Mouse (Mus musculus) hindbrain, embryonic 13.5 days (tissue): Measurements from ENCODE around the gene Poc1a. TPM values are rescaled to one million over a fixed set of nuclear protein-coding genes. Genes with fewer than 3 reads are reported as not detected.
A peak's percentile ranks its signal among the peaks of the same experiment; 100 is the strongest.

Experiments used
- ATAC-seq: fragments of 200-750 bp; cut with Nextera tagmentation; 2 replicates; pipeline ENCODE4 v1.8.0; 2017; ENCODE audit warnings: moderate TSS enrichment; ENCODE audit not compliant: low FRiP score
- H3K27ac ChIP-seq: fragments of 300-500 bp; sonication (generic); 2 replicates; pipeline ENCODE4 v1.5.1; 2015; ENCODE audit warnings: inconsistent platforms, mild to moderate bottlenecking, moderate library complexity
- H3K27me3 ChIP-seq: fragments of 300-500 bp; sonication (generic); 2 replicates; pipeline ENCODE4 v1.6.1; 2015; ENCODE audit warnings: mild to moderate bottlenecking, inconsistent platforms
- H3K36me3 ChIP-seq: fragments of 300-500 bp; sonication (generic); 2 replicates; pipeline ENCODE4 v1.6.1; 2015; ENCODE audit warnings: mild to moderate bottlenecking, inconsistent platforms
- H3K4me1 ChIP-seq: fragments of 300-500 bp; sonication (generic); replicated peaks from 2 replicates; pipeline ENCODE4 v1.6.1; 2015; ENCODE audit warnings: inconsistent platforms
- H3K4me2 ChIP-seq: fragments of 300-500 bp; sonication (generic); 2 replicates; pipeline ENCODE4 v1.6.1; 2015; ENCODE audit warnings: inconsistent platforms, mild to moderate bottlenecking, moderate library complexity
- H3K4me3 ChIP-seq: fragments of 300-500 bp; sonication (generic); 2 replicates; pipeline ENCODE4 v1.5.1; 2015; ENCODE audit warnings: mild to moderate bottlenecking, inconsistent platforms
- H3K9ac ChIP-seq: fragments of 300-500 bp; sonication (generic); 2 replicates; pipeline ENCODE4 v1.6.1; 2015; ENCODE audit warnings: mild to moderate bottlenecking, inconsistent platforms
- H3K9me3 ChIP-seq: fragments of 300-500 bp; sonication (generic); 2 replicates; pipeline ENCODE4 v1.6.1; 2016; ENCODE audit warnings: inconsistent platforms
- WGBS: fragments of 180-500 bp; shearing (Covaris S2); methylation state at CpG from one replicate; pipeline ENCODE4 v1.1.7; 2015; 5-methylcytosine and 5-hydroxymethylcytosine counted together
- polyA plus RNA-seq: library from polyadenylated mRNA; unstranded; fragments of >200 nt; fragmentation: Nextera tagmentation; extraction: Ambion mirVana; gene quantifications from 2 replicates; pipeline ENCODE4 v1.2.1, GENCODE M21; 2015

Poc1a gene
- polyA plus RNA-seq, 1 experiment from 2014 or later, result 8.9 TPM

GRCm38 (mm10) chr9:106372431-106373412 lies 91.9 kb downstream of the Poc1a start:
- ATAC-seq, result no peak
- peaks cover 43% of the 10 kb centered on the region for H3K4me1 ChIP-seq
- H3K4me2 ChIP-seq, result peak overlapping the region; percentile 95; the same call in 1 of the 2 replicates
- H3K9me3 ChIP-seq, result no peaks in the 10 kb centered on the region
- WGBS, result 92% methylated on average over 11 of the region's 11 CpGs
- no peaks in the 10 kb centered on the region for H3K27me3 ChIP-seq
- peaks cover 54% of the 10 kb centered on the region for H3K36me3 ChIP-seq
- no peak overlapping the region for H3K4me3 ChIP-seq
- no peak overlapping the region for H3K27ac ChIP-seq
- peak overlapping the region; percentile 96; the same call in 1 of the 2 replicates for H3K9ac ChIP-seq

GRCm38 (mm10) chr9:106373973-106374372 lies 93.1 kb downstream of the Poc1a start:
- H3K27me3 ChIP-seq, result no peaks in the 10 kb centered on the region
- no peaks in the 10 kb centered on the region for H3K9me3 ChIP-seq
- peaks cover 47% of the 10 kb centered on the region for H3K4me1 ChIP-seq
- no peak overlapping the region for H3K27ac ChIP-seq
- 85% methylated on average over 7 of the region's 7 CpGs for WGBS
- no peak overlapping the region for H3K4me3 ChIP-seq
- ATAC-seq, result no peak
- H3K36me3 ChIP-seq, result peaks cover 66% of the 10 kb centered on the region
- no peak overlapping the region for H3K9ac ChIP-seq
- H3K4me2 ChIP-seq, result no peak overlapping the region

GRCm38 (mm10) chr9:106377247-106377646 lies 96.4 kb downstream of the Poc1a start:
- Histone ChIP-seq H3K9me3 (no peaks in the 10 kb centered on the region), H3K36me3 (peaks cover 57% of the 10 kb centered on the region), H3K9ac (no peak overlapping the region), H3K4me1 (peaks cover 21% of the 10 kb centered on the region), H3K4me2 (no peak overlapping the region), H3K27me3 (no peaks in the 10 kb centered on the region), H3K4me3 (no peak overlapping the region), H3K27ac (no peak overlapping the region)
- no peak for ATAC-seq
- WGBS, result 95% methylated on average over 8 of the region's 8 CpGs

- Histone ChIP-seq H3K27ac (no peak overlapping the region), H3K9me3 (no peaks in the 10 kb centered on the region), H3K4me1 (peaks cover 16% of the 10 kb centered on the region), H3K4me3 (no peak overlapping the region), H3K4me2 (no peak overlapping the region), H3K36me3 (peaks cover 49% of the 10 kb centered on the region), H3K27me3 (no peaks in the 10 kb centered on the region), H3K9ac (no peak overlapping the region)
- 94% methylated on average over 3 of the region's 3 CpGs for WGBS
- no peak for ATAC-seq
These were observed 97.2 kb downstream of the Poc1a start for GRCm38 (mm10) chr9:106378045-106378444.

- H3K27me3 ChIP-seq, result no peaks in the 10 kb centered on the region
- no peak overlapping the region for H3K4me2 ChIP-seq
- no peak overlapping the region for H3K27ac ChIP-seq
- H3K9me3 ChIP-seq, result no peaks in the 10 kb centered on the region
- ATAC-seq, result no peak
- H3K36me3 ChIP-seq, result peaks cover 42% of the 10 kb centered on the region
- no peak overlapping the region for H3K4me3 ChIP-seq
- WGBS, result 72% methylated on average over 9 of the region's 9 CpGs
- no peak overlapping the region for H3K9ac ChIP-seq
- H3K4me1 ChIP-seq, result peaks cover 21% of the 10 kb centered on the region
These were observed 97.9 kb downstream of the Poc1a start for GRCm38 (mm10) chr9:106378753-106379152.

GRCm38 (mm10) chr9:106386181-106386864 lies 105.5 kb downstream of the Poc1a start:
- WGBS, result 87% methylated on average over 12 of the region's 12 CpGs
- H3K9ac ChIP-seq, result no peak overlapping the region
- peaks cover 38% of the 10 kb centered on the region for H3K4me1 ChIP-seq
- H3K27ac ChIP-seq, result no peak overlapping the region
- H3K4me2 ChIP-seq, result no peak overlapping the region
- H3K27me3 ChIP-seq, result no peaks in the 10 kb centered on the region
- no peak for ATAC-seq
- no peaks in the 10 kb centered on the region for H3K36me3 ChIP-seq
- no peak overlapping the region for H3K4me3 ChIP-seq
- H3K9me3 ChIP-seq, result no peaks in the 10 kb centered on the region

GRCm38 (mm10) chr9:106392828-106393527 lies 112.1 kb downstream of the Poc1a start:
- ATAC-seq, result no peak
- 66% methylated on average over 11 of the region's 11 CpGs for WGBS
- no peak overlapping the region for H3K4me3 ChIP-seq

GRCm38 (mm10) chr9:106393548-106393947 lies 112.7 kb downstream of the Poc1a start:
- ATAC-seq, result no peak
- H3K4me2 ChIP-seq, result no peak overlapping the region
- H3K4me1 ChIP-seq, result peaks cover 34% of the 10 kb centered on the region
- H3K9me3 ChIP-seq, result no peaks in the 10 kb centered on the region
- no peaks in the 10 kb centered on the region for H3K27me3 ChIP-seq
- WGBS, result 84% methylated on average over 8 of the region's 8 CpGs
- no peak overlapping the region for H3K4me3 ChIP-seq
- no peak overlapping the region for H3K27ac ChIP-seq
- no peaks in the 10 kb centered on the region for H3K36me3 ChIP-seq
- H3K9ac ChIP-seq, result no peak overlapping the region

More at GRCm38 (mm10) chr9:106392828-106393527, 112.1 kb downstream of the Poc1a start:
- H3K36me3 ChIP-seq, result no peaks in the 10 kb centered on the region
- no peak overlapping the region for H3K9ac ChIP-seq
- peaks cover 34% of the 10 kb centered on the region for H3K4me1 ChIP-seq
- H3K27me3 ChIP-seq, result no peaks in the 10 kb centered on the region
- H3K9me3 ChIP-seq, result no peaks in the 10 kb centered on the region
- no peak overlapping the region for H3K4me2 ChIP-seq
- no peak overlapping the region for H3K27ac ChIP-seq

GRCm38 (mm10) chr9:106394649-106395602 lies 114.1 kb downstream of the Poc1a start:
- no peak overlapping the region for H3K4me2 ChIP-seq
- H3K9ac ChIP-seq, result peak overlapping the region; percentile 2; the same call in 1 of the 2 replicates
- H3K27ac ChIP-seq, result peak overlapping the region; percentile 12; the same call in 1 of the 2 replicates
- peaks cover 34% of the 10 kb centered on the region for H3K4me1 ChIP-seq
- H3K27me3 ChIP-seq, result no peaks in the 10 kb centered on the region
- no peaks in the 10 kb centered on the region for H3K9me3 ChIP-seq
- no peak for ATAC-seq
- no peaks in the 10 kb centered on the region for H3K36me3 ChIP-seq
- WGBS, result 39% methylated on average over 11 of the region's 11 CpGs
- no peak overlapping the region for H3K4me3 ChIP-seq

- no peak for ATAC-seq
- Histone ChIP-seq H3K9me3 (no peaks in the 10 kb centered on the region), H3K4me2 (no peak overlapping the region), H3K27ac (no peak overlapping the region), H3K36me3 (no peaks in the 10 kb centered on the region), H3K4me3 (no peak overlapping the region), H3K4me1 (peaks cover 21% of the 10 kb centered on the region), H3K9ac (no peak overlapping the region), H3K27me3 (no peaks in the 10 kb centered on the region)
- 72% methylated on average over 4 of the region's 4 CpGs for WGBS
These were observed 116.9 kb downstream of the Poc1a start for GRCm38 (mm10) chr9:106397733-106398132.

- no peaks in the 10 kb centered on the region for H3K9me3 ChIP-seq
- H3K27me3 ChIP-seq, result no peaks in the 10 kb centered on the region
- no peak overlapping the region for H3K4me3 ChIP-seq
- 83% methylated on average over 9 of the region's 9 CpGs for WGBS
- H3K36me3 ChIP-seq, result no peaks in the 10 kb centered on the region
- peaks cover 16% of the 10 kb centered on the region for H3K4me1 ChIP-seq
- H3K27ac ChIP-seq, result no peak overlapping the region
- no peak overlapping the region for H3K4me2 ChIP-seq
- H3K9ac ChIP-seq, result no peak overlapping the region
- ATAC-seq, result no peak
These were observed 117.9 kb downstream of the Poc1a start for GRCm38 (mm10) chr9:106398667-106399311.
